Mouse (Mus musculus): ENCODE data around the gene Fam81a.

The Fam81a gene

DNA sequence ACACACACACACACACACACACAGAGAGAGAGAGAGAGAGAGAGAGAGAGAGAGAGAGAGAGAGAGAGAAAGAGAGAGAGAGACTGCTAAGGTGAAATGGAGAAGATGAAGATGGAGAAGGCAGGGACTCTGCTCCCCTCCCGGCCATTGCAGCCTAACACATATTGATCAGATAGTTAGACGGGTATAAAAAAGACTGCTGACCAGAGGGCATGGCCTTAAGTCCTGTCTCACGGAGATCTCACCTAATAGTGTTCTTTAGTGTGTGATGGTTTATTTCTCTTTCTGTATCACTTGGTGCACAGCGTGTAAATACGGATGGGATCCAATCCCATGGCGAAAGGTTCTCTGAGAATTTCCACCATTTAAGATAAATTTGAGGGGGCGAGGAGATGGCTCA lies at the start of gene Fam81a:
Gene Fam81a (minus strand): TSS at position 101 of the 400 bp plus-strand sequence.
- no peak for DNase-seq

DNA sequence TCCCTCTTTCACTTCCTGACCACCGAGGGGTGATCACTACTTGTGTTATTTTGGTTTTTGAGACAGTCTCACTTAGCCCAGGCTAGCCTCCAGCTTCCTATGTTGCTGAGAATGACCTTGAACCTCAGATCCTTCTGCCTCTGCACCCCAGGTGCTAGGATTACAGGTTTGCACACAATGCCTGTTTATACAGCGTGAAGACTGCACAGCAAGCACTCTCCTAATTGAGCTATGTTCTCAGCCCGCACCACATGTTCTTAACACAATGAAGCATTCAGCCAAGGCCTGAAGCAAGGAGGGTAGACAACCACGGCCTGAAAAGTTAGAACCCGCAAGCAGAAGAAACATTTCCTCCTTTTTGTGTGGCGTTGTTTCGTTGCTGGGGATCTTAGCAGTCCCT lies 40.3 kb upstream of the Fam81a start:
- no peak for DNase-seq

DNA sequence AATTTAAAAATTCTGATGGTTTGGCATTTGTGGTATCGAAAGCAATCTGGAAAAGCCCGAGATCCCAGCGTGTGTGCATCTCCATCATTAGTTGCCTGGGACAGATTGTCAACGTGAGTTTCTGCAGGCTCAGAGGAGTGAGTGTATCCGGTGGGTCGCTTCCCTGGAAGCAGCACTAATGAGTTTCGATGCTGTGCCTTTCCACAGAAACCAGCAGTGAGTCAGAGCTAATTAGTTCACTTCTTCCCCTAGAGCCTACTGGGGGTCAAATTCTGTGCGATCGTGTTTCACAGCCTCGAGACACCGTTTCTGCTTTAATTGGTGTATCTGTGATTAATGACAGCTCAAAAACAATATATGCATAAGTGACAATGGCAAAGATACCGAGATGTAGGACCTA lies 39.4 kb upstream of the Fam81a start:
- no peak for DNase-seq

DNA sequence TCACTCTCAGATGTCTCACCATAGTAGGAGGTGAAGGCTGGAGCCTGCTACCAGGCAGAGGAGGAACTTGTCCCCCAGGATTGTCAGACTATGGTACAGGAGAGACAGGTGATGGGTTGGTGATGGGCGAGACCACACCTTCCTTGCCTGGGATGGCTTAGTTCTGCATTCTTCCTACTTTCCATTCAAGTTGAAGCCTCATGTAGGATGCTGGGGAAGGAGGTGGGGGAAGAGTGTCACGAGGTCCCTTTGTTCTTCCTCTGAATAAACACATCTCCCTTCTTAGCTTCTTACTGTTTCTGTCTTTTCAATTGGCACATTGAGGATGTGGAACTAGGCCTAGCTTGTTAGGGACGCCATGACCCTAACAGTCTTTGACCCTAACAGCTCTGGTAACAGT lies 33.9 kb upstream of the Fam81a start:
- no peak for DNase-seq

DNA sequence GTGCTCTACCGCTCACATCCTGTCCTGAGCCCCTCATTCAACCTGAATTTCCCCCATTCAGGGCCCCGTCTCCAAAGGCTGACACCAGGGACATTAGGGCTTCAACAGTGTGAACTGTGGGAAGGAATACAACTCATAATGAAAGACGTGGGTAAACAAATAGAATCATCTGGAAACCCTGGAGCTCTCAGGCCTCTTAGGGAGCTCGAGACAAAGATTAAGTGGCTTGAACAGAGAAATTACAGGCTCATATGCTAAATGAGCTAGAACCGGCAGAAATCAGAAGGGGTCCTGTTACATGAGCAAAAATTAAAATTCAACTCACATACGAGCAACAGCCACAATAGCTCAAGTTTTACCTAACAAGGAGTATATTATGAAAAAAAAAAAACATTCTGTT lies 32.5 kb upstream of the Fam81a start:
- DNase-seq = no peak

DNA sequence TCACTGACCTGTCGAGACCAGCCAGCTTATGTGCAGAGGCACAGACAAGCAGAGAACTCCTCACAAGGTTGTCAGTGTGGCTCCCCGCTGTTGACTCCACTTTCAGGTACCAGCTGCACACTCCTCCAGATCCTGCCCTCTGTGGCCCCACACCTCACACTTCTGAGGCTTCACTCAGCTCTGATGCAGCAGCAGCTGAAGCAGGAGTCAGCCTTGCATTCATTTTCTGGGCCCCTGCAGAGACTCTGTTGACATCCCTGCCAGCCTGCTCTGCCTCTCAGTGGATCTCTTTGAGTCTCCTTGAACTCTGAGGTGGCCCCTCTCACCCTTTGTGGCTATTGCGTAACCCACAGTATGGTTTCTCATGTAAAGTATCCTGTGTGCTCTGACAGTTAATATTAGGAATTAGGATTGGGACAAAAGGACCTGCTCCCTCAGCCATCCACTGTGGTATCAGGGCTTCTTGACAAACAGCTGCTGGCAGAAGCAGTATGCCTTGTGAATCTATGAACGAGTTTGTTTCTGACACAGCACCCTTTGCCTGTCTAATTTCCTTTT lies 32.0 kb upstream of the Fam81a start:
- no peak for DNase-seq

DNA sequence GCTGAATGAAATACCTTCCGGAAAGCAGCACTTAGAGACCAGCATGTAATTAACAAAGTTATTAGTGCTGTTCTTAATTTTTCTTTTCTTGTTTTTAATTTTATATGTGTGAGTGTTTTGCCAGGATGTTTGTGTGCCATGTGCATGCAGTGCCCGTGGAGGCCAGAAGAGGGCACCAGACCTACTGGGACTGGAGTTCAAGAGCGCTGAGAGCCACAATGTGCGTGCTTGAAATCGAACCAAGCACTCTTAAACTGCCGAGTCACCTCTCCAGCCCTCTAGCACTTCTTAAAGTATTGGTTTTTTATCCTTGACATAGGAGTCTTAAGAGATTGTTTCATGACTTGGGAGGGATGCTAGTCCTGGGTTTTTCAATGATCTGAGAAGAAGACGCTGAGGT lies 26.6 kb upstream of the Fam81a start:
- no peak for DNase-seq

DNA sequence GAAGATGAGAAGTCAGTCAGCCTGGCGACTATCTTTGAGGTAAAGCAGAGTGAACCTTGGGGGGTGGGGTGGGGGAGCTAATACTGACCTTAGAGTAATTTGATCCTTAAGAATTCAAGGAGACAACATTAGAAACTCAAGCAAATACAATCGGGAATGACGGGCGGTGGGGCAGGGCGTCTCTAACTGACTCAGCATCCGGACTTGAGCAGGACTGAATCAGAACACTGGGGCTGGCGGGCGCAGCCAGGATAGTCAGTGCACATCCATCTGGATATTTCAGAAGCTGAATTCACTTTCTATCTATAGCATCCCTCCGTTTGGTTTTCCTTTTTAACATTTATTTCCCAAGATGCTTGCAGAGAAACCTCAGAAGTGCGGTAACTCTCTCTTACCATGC lies 17.7 kb upstream of the Fam81a start:
- peak; percentile 55 for DNase-seq

DNA sequence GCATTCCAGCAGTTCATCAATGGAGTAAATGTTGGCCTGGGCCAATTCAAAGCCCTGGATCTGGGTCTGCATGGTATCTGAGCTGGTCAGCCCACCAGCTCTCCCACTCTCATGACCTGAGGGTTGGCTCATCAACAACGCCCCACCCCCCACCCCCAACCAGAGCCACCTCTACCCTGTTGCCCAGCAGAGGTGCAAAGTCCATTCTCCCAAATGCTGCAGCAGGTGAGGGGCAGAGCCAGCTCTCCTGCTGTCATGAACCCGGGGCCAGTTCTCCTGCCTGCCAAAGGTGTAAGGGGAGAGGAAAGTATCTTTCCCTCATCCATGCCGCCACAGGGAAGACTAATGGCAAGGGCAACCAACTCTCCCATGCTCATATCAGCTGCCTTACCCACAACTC lies 5.3 kb upstream of the Fam81a start:
- DNase-seq = no peak

DNA sequence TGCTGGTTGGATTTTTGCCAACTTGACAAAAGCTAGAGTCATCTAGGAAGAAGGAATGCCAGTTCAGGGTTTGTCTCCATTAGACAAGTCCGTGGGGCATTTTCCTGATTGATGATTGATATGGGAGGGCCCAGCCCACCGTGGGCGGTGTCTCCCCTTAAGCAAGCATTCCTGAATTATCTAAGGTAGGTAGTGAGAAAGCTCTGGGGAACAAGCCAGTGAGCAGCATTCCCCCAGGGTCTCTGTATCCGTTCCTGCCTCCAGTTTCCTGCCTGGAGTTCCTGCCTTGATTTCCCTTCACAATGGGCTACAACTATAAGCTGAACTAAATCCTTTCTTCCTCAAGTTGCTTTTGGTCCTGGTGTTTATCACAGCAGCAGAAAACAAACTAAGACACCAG lies 3.1 kb upstream of the Fam81a start:
- DNase-seq = no peak

DNA sequence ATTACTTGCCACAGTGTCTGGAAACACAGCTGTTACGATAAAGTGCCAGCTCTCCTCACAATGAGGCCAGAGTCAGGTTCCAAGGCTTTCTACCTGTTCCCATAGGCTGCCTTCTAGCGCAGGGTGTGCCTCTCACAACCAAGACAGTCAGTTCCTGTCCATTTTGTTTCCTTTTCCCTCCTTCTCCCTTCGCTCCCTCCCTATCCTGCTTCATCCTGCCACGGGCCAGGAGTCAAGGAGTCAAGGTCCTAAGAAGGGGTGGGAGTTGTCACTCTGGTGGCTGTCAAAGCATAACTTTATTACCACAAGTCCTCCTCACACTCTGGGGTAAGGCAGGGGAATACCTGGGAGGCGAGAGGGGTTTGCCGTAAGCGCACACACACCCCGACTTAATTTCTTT lies 966 bp upstream of the Fam81a start:
- DNase-seq = no peak

DNA sequence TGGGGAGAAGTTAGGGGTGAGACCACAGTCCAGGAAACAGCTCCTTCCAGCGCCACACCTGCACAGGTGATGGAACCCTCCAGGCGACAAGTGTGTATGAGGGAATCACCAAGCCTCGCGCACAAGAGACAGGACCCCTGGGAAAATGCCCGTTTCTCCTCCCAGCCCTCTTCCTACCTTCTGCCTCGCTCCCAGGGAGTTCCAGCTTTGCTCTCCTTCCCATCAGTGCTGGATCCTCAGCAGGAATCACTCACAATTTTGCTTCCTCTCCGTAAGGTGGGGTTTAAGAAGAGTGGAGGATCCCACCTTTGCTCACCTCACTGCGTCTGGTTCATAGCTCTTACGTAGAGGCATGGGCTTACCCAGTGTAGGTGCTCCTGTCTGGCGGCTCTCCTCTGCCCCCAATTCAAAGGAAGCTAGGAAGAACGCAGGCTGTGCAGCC lies 454 bp downstream of the Fam81a start:
- peak; percentile 64 for DNase-seq

DNA sequence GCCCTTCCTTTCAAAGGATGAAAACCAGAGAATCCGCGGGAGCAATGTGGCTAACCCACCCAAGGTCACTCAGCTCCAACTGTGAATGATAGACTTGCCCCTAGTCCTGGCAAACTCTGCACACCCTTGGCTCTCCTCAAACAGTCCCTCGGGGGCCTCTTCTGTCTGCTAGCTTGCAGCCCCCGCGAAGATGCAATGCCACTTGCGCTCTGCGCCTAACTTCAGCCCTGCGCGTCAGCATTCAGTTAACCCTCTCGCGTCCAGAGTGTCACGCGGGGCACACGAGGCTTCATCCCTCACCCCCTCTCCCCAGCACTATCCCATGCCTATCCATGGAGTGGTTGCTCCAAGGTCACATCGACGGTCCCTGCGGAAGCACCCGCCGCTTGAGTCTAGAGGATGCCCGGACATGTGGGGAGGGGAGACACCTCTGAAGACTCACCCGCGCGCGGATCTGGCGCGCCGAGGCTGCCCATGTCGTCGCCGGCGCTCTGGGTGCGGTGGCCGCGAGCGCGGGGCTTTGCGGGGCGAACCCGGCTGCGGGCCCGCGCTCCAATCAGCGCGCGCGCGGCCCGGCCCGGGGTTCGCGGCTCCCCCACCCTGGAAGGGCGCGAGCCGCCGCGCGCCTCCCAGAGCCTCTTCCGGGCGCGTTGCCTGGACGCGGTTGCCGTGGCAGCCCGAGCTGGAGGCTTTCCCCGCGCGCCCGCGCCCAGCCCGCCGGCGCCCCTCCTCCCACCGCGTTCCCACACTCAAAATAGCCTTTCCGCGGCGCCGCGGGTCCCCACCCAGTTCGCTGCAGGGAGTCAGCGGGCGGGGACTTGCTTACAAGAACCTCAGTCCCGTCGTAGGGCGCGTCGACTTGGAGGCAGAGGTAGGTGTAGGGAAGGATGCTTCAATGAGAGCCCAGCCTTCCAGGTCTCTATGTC lies 1.2 kb downstream of the Fam81a start:
- peak; percentile 94 for DNase-seq

DNA sequence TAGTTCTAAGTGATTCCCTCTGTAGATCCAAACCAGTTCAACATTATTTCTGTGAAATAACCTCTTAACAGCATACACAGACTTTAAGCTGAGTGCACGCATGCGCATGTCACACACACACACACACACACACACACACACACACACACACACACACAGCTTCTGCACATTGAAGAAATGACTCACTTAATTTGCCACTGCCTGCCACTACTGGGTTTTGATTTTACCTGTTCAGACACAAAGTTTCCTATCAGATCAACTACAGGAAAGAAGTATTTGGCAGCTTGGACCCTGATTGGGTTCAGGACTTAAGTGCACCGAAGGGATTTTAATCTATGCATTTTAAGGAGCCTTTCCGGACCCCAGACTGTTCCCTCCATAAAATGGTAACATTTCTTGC lies 2.0 kb downstream of the Fam81a start:
- no peak for DNase-seq

DNA sequence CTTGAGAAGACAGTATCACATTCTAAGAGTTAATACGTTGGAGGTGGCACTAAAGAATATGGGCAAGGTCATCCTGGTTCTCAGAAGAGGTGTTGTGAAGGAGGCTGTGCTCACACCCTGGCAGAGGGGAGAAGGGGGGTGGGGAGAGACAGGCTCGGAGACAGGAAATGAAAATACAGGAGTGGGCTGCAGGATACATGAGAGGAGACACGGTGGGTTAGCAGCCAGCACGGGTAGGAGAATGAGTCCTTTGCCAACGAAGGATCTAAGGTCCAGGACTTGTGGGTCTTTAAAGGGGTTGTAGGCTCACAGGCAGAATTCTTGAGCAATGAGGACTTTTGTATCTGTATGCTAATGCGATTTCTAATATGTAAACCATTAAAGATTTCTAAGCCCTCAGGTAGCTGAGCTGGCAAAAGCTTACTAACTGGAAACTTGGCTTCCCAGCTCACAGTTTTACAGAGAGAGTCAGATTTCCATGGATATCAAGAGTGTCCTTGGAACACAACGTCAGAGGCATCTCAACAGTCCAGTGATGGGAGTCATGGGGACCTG lies 3.0 kb downstream of the Fam81a start:
- no peak for DNase-seq

DNA sequence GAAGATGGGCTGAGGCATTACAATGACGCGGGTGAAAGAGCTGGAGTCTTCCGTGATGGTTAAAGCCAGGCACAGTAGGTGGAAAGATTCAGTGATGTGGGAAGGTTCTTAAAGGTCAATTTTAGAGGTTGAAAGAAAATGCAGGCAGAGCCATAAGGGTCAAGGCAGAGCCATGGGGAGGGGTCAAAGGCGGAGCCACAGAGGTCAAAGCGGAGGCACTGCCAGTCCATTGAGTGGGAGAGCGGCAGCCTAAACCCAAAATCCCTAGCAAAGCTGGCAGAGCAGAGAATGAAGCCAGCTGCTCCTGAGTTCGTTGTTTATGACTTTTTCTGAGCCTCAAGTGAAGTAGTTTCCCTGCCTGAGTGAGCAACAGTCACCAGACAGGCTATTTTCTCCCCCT lies 3.8 kb downstream of the Fam81a start:
- no peak for DNase-seq

DNA sequence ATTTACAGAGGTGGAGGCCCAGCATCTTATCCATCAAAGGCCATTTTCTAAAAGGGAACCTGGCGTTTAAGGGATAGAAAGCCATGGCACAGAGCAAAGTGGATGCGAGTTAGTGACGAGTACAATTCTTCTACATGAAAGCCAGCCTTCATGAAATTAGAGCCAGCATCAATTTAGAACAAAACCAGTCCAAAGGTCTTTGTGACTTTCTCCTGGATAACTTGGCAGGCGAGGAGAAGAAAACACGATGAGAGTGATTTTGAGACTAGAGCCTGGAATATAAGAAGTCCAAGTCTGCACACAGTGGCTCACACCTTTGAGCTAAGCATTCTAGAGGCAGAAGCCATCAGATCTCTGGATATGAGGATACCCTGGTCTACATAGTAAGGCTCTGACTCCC lies 4.4 kb downstream of the Fam81a start:
- DNase-seq = no peak

DNA sequence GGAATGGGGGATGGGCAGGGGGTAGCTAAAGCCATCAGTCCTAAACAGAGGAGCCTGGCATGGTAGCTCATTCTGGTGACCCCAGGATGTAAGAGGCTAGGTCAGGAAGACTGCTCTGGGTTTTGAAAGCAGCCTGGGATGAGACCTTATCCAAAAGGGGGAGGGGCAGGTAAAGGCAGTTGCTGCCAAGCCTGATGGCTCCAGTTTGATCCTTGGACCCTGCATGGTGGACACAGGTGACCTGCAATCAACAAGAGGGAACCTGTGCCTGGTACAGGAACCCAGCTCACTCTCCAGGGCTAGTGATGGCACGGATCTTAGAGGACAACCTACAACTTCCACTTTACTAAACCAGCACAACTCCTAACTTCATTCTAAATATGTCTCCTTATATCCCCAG lies 7.2 kb downstream of the Fam81a start:
- no peak for DNase-seq

DNA sequence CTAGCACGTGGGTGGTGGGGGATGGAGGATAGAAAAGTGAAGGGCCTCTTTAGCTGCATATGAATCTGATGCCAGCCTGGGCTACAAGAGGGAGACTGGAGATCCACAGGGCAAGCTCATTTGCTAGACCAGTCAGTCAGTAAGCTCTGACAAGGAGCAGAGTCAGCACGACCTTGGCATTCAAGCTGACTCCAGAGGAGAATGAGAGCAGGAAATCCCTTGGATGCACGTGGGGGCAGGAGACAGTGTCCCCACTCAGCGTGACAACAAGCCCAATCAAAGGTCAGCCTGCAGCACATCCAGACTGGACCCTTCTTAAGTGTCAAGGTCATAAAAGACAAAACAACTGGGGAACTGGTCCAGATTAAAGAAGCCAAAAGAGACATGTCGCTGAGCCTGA lies 7.6 kb downstream of the Fam81a start:
- DNase-seq = no peak

DNA sequence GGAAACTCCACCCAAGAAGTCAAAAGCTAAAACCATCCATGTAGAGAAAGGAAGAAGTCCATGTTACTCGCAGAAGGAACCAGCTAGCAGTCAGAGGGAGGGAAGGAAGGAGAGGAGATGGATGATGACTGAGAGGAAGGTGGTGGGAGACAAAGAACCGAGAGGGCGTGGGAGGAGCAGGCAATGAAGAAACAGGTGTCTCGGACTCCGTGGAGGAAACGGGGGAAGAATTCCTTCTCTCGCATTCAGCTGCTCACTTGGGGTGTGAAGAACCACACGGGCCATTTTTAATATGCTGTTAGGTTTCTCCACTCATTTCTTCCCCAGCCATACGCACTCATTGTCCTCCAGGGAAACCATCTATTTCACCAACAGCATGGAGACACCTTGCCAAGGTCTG lies 8.1 kb downstream of the Fam81a start:
- DNase-seq = peak; percentile 51

DNA sequence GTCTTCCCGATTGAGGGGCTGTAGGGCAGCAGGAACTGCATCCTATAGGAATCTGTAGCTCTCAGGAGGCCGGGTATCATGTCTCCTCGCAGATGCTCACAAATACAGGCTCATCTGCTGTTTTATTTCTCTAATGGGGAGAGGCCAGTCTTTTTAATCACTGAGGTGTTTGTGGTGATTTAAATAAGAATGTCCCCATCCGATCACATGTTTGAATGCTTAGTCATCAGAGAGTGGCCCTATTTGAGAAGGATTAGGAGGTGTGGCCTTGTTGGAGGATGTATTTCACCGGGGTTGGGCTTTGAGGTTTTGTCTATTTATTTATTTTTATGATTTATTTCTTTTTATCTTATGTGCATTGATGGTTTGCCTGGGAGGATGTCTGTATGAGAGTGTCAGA lies 11.6 kb downstream of the Fam81a start:
- no peak for DNase-seq

DNA sequence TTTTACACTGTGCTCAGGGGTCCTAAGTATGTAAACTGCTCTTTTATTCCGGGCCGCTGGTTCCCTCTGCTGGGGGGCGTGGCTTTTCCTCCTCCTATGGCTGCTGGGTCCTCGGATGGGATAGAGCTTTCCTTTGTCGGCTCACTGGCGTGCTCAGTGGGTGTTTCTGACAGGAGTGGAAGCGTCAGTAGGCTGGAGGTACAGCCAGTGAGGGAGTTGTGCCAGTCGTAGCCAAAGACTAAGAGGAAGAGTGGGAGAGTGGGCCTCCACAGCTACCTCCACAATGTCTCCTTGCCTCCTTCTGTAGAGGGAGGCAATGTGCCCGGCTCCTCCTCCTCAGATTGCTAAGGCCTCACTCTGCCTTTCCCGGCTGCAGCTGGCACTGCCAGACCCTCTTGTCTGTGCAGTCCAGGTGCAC lies 30.5 kb downstream of the Fam81a start:
- DNase-seq = no peak

DNA sequence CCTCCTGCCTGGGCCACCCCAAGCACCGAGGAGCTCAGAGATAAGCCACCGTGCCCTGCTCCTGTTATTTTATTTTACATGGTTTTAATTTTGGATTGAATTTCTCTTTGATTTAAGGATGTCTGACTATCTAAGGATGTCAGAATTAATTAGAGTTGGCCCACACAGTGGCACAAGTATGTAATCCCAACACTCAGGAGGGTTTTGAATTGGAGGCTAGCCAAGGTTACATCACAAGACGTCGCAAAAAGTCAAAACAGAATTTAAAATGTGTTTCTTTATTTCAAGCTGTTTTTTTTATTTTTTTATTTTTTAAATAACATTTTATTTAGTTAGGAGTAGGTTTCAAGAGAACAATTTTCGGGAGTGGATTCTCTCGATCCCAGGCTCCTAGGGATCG lies 31.5 kb downstream of the Fam81a start:
- no peak for DNase-seq

DNA sequence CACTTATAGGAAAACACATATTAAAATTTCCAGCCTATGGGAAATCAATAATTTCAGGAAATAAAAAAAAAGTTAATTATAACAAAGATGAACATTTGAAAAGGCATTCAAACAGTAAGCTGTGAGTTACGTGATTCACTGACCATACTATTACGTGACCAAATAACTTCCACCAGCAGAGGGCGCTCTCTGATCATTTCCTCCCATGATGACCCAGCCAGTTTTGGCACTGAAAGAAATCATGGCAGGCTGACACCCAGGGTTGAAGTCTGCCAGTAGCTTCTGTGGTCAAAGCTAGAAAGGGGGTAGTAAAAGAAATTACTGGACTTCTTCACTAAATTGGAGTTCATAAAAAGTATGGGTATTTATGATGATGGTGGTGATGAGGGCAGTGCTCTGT lies 33.1 kb downstream of the Fam81a start:
- peak; percentile 66 for DNase-seq
